Mouse (Mus musculus) liver, postnatal 0 days (tissue): Measurements from ENCODE around the gene Gm2115.

Experiments
- CTCF ChIP-seq: sonication (generic); IDR thresholded peaks from 2 replicates; pipeline ENCODE4 v1.5.1; 2016; ENCODE audit warnings: antibody characterized with exemption, low read depth
- EP300 ChIP-seq: IDR thresholded peaks from 2 replicates; pipeline ENCODE4 v1.6.1; 2016; ENCODE audit warnings: antibody characterized with exemption, low read depth, mild to moderate bottlenecking

GRCm38 (mm10) chr7:84590622-84591021, 61.9 kb downstream of the Gm2115 start:
- TF ChIP-seq CTCF (no peak), EP300 (no peak)
